Mouse (Mus musculus): Measurements from ENCODE around the gene Stat5b.

Gene Stat5b

DNA sequence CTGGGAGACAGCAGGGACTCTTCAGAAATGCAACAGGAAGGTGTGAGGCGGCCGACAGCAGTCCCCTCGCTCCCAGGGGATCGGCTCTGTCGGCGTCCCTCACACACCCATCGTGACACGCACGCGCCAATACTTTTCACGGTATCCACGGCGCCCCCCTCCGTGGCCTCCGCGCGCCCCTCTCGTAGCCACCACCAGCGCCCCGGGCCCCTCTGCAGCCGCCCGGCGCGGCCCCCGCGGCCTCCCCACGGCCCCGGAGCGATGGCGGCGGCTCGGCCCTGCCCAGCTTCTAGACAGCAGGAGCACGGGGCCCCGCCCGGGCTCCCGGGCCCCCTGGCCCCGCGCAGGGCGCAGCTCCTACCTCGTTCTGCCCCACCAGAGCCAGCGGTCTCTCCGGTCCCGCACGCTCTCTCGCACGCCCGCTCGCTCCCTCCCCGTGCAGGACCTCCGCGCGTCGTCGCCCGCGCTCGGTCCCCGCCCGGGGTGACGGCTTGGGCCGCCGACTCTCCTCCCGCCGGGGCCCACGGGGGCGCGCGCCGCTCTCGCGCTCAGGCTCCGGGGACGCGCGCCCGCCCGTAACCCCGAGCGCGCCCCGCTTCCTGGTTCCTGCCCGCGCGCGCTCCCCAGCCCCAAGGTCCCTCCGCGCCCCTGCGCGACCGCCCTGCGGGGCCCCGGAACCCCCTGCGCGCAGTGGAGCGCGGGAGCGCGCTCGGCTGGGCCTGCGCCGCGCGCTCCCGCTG, at the start of gene Stat5b:
Stat5b (minus strand) TSS at position 687 of the 740 bp plus-strand sequence.
- DNase-seq, result peak; percentile 71 to 82

DNA sequence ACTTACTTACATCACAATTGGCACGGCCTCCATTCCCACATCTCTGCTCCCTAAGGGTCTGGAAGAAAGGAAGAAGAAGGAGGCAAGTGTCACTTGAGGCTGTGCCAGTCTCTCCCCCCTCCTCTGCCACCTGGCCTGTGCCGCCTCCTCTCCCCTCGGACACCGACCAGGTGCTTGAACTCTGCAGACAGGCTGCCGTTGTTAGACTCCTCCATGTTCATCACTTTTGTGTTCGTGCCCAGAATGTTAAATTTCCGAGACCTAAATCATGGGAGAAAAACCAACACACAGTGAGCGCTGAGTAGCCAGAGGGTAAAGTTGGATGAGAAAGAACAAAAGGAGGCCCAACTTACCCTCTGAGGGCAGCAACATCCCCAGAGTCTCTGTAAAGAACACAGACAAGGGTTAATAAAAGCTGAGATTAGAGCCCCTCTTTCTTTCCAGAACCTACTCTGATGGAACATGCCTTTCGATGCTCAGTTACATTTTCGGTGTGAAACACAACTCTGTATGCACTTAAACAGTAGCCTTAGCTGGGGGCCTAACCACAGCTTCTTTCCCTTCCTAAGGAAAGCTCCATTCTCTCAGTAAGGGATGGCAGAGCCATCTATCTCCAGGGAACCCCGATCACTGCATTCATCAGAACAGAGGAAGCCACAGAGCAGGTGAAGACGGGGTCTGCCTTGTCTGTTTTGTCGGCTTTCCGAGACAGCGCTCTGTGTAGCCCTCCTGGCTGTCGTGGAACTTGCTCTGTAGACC, 48.1 kb upstream of the Stat5b start:
- peak in 1 of 2 experiments; percentile 35 for DNase-seq

DNA sequence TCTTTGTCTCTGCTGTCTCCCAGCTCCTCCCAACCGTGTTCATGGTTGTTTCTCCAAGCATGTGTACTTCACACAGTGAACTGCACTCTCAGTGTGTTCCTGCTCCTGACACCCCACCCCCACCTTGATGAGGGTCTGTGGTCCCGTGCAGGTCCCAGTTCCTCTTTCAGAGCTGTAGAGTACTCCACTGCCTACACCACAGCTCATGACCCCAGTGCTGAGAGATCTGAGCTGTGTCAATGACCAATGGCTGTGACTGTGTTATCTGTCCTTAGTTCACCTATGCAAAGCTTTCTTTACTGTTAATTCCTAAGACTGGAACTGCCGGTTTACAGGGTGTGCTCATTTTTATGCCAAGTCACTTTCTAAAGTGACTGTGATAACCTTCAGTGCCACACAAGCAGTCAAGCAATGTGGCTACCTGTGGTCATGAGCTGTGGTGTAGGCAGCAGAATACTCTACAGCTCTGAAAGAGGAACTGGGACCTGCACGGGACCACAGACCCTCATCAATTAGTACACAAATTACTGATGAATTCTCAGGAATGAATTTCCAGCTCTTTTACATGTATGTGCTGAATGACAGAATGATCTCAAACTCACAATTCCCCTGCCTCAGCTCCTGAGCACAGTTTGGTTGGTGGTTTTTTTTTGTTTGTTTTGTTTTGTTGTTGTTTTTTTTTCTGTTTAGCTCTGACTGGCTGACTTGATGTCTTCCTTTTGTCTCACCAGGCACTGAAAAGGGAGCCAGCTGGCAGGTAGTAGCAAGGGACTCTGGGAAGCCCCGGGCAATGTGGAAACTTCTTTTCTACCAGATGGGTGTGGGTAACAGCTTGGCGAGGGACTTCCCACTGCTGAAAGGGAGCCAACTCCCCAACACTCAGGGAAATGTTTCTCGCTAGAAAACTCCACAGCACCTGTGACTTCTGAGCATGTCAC, 47.0 kb upstream of the Stat5b start:
- peak; percentile 80 to 88 for DNase-seq

DNA sequence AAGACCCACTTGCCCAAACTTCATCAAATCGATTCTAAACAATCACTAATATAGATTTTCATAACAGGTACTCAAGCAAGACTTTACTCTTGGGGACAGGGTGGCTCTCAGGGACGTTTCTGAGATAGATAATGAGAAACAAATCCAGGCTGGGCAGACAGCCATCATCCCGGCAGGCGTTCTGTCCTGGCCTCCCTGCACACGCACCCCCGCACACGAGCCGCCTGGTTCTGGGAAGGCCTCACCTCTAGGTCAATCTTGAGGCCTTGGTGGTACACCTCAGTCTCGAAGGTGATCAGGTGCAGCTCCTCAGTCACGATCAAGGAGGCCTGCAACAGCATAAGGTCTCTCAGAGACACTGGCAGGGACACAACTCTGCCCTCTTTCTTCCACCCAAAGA, 45.6 kb upstream of the Stat5b start:
- DNase-seq, result peak; percentile 70

- DNase-seq, result peak in 1 of 2 experiments; percentile 46
Observed at GRCm38 (mm10) chr11:100894146-100894918, 43.8 kb upstream of the Stat5b start.

DNA sequence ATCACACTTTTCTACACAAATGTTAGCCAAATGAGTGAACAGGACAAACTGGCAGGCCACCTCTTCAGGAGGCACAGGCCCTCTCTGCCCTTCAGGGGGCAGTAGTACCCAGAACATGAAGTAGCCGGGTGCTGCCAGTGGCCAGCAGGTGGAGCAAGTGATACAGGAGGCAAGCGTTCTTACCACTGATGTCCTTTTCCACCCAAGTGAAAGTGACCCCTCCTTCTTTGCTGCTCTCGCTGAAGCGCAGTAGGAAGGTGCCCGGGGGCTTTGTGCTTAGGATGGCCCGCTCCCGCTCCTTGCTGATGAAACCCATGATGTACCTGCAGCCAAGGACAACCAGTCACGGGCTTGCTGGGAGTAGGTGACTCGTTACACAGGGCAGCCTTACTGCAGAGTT, 43.0 kb upstream of the Stat5b start:
- DNase-seq, result peak; percentile 92 to 97

DNA sequence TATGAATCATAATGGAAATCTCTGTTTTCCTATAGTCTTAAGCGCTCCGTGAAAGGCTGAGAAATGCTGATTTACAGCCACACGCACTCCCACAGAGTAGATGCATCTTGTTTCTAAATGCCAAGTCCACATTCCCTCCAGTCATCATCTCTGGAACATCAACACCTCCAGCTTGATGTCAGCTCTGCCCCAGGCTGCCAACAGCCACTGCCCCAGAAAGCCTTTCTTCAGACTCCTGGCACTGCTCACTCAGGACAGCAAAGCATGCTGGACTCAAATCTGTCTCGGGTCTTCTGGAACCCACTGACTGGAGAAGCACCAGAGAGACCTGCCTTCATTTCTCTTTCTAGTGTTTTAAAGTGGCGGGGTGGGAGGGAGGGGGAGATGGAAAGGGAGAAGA, 41.9 kb upstream of the Stat5b start:
- no peak for DNase-seq

GRCm38 (mm10) chr11:100891256-100892123, 41.0 kb upstream of the Stat5b start:
- DNase-seq, result no peak

DNA sequence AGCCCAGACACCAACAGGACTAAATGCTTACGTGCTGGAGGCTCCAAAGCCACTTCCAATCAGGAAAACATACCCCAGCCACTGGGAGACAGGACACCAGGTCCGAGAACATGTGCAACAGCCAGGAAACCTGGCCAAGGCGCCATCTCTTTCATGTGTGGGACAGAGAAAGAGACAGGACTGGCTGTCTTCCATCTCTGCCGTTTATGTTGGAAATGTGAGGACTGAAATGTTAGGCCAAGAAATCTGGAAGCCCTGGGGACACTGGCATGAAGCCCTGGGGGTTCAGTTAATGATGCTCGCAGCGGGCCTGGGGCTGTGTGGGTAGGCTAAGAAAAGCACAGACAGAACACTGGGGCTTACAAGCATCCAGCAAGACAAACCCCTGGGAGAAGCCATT, 40.0 kb upstream of the Stat5b start:
- peak; percentile 47 to 66 for DNase-seq

DNA sequence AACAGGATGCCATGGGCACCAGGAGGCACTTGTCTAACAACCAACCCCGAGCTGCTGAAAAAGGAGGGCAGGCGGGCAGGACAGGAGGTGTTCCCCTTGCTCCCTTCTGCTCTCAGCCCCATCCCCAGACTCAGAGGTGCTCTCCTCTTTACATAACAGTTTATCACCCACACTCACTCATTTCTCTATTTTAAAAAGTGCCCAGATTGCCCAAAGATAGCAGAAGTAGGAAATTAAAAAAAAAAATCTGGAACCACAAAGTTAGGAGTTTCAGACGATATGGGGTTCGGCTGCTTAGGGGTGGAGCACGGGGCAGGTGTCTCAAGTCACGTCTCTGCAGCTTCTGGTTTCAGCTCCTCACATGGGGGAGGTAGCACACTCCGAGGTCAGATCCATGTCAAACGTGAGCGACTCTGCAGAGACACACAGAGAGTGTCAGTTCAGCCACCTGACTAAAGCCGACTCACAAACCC, 37.9 kb upstream of the Stat5b start:
- no peak for DNase-seq

DNA sequence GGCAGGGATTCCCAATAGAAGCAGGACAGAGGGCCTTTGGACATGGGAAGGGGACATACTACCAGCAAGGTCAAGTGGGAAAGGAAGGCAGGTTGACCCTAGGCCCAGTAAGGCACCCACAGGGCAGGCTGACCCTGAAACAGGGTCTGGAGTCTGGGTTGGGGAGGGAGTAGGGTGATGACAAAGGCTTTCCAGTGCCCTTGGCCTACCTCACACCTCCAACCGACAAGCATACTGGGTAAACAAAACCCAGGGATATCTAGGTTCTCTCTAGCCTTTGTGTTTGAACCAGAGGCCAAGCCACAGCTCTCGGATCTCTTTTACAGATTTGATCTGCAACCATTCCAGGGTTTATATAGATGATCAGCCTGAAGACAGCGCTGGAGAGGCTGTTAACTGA, 37.2 kb upstream of the Stat5b start:
- no peak for DNase-seq

DNA sequence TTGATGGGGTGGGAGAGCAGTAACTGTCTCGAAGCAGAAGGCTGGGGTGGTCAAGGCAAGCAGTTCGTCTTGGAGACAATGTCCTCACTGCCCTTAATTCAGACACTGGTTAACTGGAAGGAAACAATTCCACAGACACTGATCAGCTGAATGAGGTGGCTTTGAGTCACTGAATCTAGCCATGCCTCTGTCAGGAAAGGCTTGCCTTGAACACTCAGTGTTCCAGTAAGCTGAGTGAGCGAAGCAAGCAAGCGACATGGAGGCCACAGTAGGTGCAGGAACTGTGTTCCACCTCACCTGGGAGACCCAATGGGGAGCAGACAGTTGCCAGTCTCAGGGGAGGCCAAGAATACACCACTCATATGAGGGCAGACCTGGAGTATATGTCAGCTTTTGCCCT, 36.7 kb upstream of the Stat5b start:
- DNase-seq, result no peak

DNA sequence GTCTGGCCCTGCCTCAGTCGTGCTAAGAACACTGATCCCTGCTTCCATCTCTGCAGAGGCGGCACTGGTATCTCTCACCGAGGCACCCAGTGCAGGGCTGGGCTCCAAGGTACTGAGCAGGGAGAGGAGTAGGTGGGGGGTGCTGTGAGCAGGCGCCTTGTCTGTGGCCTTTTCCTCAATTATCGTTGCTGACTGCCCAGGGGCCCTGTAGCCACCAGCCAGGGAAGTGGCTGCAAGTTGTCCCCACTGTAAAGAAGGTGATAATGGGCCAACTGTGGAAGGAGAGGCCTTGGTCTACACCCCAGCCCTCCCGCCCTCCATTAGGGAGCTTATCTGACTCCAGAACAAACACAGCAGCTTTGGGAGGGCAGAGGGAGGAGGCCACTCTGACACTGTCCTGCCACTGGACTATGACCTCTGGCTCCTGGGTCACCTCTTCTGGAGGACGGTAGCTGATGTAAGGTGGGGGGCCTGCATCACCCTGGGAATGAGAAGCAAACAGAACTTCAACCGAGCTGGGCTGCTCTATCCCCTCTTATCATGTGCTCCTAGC, 35.7 kb upstream of the Stat5b start:
- no peak for DNase-seq

DNA sequence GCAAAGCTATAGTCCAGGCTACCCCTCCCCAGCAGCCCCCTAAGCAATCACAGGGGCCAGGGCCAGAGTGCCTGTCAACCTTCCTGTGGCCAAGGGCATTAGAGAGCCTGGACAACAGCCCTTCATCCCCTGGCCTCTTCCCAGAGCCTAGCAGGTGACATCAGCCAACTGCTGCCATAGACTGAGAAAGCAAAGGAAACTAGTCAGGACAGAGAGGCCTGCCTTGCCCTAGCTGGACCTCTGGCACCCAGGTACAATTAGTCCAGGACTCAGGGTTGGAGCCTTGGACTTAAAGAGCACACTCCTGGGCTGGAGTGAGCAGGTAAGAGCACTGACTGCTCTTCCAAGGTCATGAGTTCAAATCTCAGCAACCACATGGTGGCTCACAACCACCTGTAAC, 34.9 kb upstream of the Stat5b start:
- DNase-seq, result no peak

- no peak for DNase-seq
Observed at GRCm38 (mm10) chr11:100883640-100884039, 33.1 kb upstream of the Stat5b start.

DNA sequence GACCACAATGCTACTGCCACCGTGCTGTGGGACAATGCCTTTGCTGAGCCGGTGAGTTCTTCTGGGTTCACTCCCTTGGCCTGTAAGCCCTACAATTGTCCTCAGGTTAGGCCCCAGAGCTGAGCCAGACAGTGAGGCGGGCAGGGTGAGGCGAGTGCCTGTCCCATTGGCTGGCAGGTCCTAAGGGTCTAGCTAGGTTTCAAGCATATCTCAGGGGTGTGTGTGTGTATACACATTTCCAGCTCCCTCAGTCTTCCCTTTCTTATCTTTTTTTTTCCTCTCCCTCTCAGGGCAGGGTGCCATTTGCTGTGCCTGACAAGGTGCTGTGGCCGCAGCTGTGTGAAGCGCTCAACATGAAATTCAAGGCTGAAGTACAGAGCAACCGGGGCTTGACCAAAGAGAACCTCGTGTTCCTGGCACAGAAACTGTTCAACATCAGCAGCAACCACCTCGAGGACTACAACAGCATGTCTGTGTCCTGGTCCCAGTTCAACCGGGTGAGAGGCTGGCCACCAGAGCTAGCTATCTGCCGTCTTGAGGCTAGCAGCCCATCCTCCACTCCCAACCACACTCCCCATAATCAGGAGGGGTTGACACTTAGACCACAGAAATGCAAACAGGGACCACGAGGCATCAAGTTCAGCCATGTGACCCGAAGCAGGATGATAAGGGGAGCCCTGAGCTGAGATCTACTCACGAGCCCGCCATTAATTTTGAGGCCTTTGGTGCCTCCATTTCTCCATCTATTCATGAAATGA, 29.0 kb upstream of the Stat5b start:
- no peak for DNase-seq

DNA sequence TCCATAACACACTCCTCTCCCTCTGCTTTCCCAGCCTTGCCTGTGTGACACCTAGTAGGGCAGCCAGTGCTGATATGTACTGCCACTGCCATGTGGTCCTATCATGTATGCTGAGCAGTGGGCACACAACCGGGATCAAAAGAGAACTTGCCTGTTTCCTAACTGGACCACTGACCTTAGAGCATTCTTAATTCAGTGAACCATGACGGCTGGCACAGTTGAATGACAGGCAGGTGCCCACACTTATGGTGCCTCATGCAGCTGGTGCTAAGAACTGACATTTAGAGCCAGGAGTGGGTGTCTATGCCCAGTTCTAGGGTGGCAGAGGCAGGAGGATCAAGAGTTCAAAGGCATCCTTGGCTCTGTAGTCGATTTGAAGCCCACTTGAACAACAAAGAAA, 25.2 kb upstream of the Stat5b start:
- DNase-seq, result no peak

GRCm38 (mm10) chr11:100870968-100871350, 20.4 kb upstream of the Stat5b start:
- no peak for DNase-seq

DNA sequence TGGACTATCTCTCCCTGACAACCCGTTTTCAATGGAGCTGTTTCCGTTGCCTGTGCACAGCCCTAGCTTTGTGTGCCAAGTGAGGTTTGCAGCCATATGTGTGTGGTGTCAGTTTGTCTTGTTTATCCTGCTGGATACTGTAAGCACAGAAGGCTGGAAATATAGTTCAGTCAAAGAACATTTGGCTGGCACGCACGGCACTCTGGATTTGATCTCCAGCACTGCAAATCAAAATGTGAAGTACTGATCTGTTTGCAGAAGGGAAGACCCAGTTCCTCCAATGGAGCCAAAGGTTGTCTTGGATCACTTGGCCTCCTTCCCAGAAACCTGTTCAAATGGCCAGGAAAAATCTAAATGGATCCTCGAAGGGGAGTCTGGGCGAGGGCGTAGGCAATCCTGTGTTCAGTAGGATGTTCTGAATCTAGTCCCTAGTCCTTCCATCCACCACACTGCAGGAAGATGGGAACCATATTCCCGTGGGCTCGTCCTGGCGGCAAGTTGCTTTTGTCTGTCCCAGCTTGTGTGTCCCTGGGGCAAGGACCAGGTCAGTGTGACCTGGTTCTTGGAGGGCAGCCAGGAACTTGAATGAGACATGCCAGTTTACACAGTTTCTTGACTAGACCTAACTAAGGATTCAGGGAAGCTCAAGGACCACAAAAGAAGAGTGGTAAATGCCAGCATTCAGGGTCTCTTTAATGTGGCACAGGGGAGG, 19.9 kb upstream of the Stat5b start:
- peak; percentile 56 to 63 for DNase-seq
